Mouse (Mus musculus): ENCODE measurements around the gene Pold2.

DNA sequence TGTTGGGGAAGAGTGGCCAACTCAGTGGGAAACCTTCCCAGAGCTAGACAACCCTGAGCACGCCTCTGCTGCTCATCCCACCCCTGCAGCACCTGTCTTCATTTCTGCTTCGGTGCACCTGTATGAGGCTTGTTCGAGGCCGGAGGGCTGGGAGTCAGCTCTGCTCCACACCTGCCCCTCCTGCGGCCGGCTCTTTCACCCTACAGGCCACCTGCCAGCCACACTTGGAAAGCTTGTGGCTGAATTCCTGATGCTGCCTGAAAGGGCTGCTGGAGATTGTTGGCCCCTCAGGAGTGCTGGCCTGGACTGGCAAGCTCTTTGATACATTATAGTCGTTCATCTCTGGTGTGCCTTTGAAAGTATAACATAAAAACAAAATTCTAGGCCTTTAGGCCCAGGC, 37.7 kb downstream of the Pold2 start:
- TF ChIP-seq CTCF (IDR thresholded peaks at IDR 0.05; ENCODE audit: low read depth, low read length) = no peak
- TF ChIP-seq EP300 (IDR thresholded peaks at IDR 0.05; ENCODE audit: insufficient read depth, low read depth, low read length) = no peak
- TF ChIP-seq POLR2A (IDR thresholded peaks at IDR 0.05; ENCODE audit: insufficient read depth, low read length) = no peak

Data from ES-Bruce4 (cell line).